Mouse (Mus musculus) hematopoietic stem cell, adult 5-6 weeks (primary cell): Measurements from ENCODE around the gene Rprml. TPM values are rescaled to one million over a fixed set of nuclear protein-coding genes. Genes with fewer than 3 reads are reported as not detected.

Experiments used
- ATAC-seq, 2 experiments: fragments of 125-278 bp in 1 of 2; replicated peaks in 1 of 2; 2 replicates each; pipeline ENCODE4 v1.8.0; 2016 to 2017; ENCODE audit warnings: inconsistent platforms in 2 of 2, mild to moderate bottlenecking in 2 of 2, moderate number of reproducible peaks in 2 of 2, low read depth in 1 of 2, moderate TSS enrichment in 1 of 2; ENCODE audit not compliant: low FRiP score in 2 of 2, poor library complexity in 2 of 2, severe bottlenecking in 2 of 2, insufficient read depth in 1 of 2, low TSS enrichment in 1 of 2
- total RNA-seq: library from RNA; stranded (forward); fragments of 172-1452, 232-1000 nt; gene quantifications from 2 replicates; pipeline ENCODE4 v1.2.3, GENCODE M21; 2017

The Rprml gene
- total RNA-seq, result not detected in 2 replicates

GRCm38 (mm10) chr11:103649301-103649982 is at the start of gene Rprml:
Gene Rprml, plus strand, starts transcription at chr11:103649570.
- no peak for ATAC-seq

GRCm38 (mm10) chr11:103606611-103607010 is 42.8 kb upstream of the Rprml start:
- peak in 1 of 2 experiments; percentile 46; a peak in 1 of 4 replicates for ATAC-seq

GRCm38 (mm10) chr11:103610772-103611171 is 38.6 kb upstream of the Rprml start:
- ATAC-seq, result no peak

GRCm38 (mm10) chr11:103621040-103621439 is 28.3 kb upstream of the Rprml start, which contains the start of gene Gm884:
Gene Gm884, minus strand, starts transcription at chr11:103621140.
- no peak for ATAC-seq

GRCm38 (mm10) chr11:103627453-103627852 is 21.9 kb upstream of the Rprml start:
- ATAC-seq, result no peak

GRCm38 (mm10) chr11:103634806-103635205 is 14.6 kb upstream of the Rprml start:
- ATAC-seq, result no peak

GRCm38 (mm10) chr11:103635481-103635880 is 13.9 kb upstream of the Rprml start:
- ATAC-seq, result no peak

- no peak for ATAC-seq
Observed at GRCm38 (mm10) chr11:103636261-103636660, 13.1 kb upstream of the Rprml start.

GRCm38 (mm10) chr11:103638790-103639189 is 10.6 kb upstream of the Rprml start, which contains the start of gene Lyzl6:
Gene Lyzl6, minus strand, starts transcription at chr11:103638890.
- ATAC-seq, result no peak

GRCm38 (mm10) chr11:103639407-103639946 is 9.9 kb upstream of the Rprml start:
- ATAC-seq, result peak; percentile 45 to 64; a peak in 3 of 4 replicates

- no peak for ATAC-seq
Observed at GRCm38 (mm10) chr11:103643211-103643610, 6.2 kb upstream of the Rprml start.

- ATAC-seq, result no peak
Observed at GRCm38 (mm10) chr11:103645731-103646130, 3.6 kb upstream of the Rprml start.

- no peak for ATAC-seq
Observed at GRCm38 (mm10) chr11:103646301-103646700, 3.1 kb upstream of the Rprml start.

GRCm38 (mm10) chr11:103647921-103648620 is 1.3 kb upstream of the Rprml start:
- ATAC-seq, result no peak

GRCm38 (mm10) chr11:103648656-103649055 is 714 bp upstream of the Rprml start:
- no peak for ATAC-seq

GRCm38 (mm10) chr11:103649983-103650493 is 668 bp downstream of the Rprml start:
- no peak for ATAC-seq

GRCm38 (mm10) chr11:103651426-103651825 is 2.1 kb downstream of the Rprml start:
- no peak for ATAC-seq

GRCm38 (mm10) chr11:103653359-103653965 is 4.1 kb downstream of the Rprml start:
- ATAC-seq, result no peak
